Mouse (Mus musculus) limb, embryonic 15.5 days (tissue): ENCODE measurements around the gene Als2cr12. TPM values are rescaled to one million over a fixed set of nuclear protein-coding genes. Genes with fewer than 3 reads are reported as not detected.
"Not testable (repeated sequence)": the region's sequence is repeated elsewhere in the genome, so short reads cannot be mapped to it uniquely, and the experiment has no call there.

Source experiments
- ATAC-seq: fragments of 200-750 bp; cut with Nextera tagmentation; 2 replicates; pipeline ENCODE4 v1.8.0; 2017; ENCODE audit warnings: low read depth, moderate TSS enrichment; ENCODE audit not compliant: insufficient number of reproducible peaks, low FRiP score, low TSS enrichment
- H3K27ac ChIP-seq: fragments of 300-500 bp; sonication (generic); 2 replicates; pipeline ENCODE4 v1.5.1; 2015; ENCODE audit warnings: moderate library complexity, mild to moderate bottlenecking, inconsistent platforms
- H3K27me3 ChIP-seq: fragments of 300-500 bp; sonication (generic); 2 replicates; pipeline ENCODE4 v1.6.1; 2015; ENCODE audit warnings: inconsistent platforms
- H3K36me3 ChIP-seq: fragments of 300-500 bp; sonication (generic); 2 replicates; pipeline ENCODE4 v1.6.1; 2015; ENCODE audit warnings: inconsistent platforms
- H3K4me1 ChIP-seq: fragments of 300-500 bp; sonication (generic); 2 replicates; pipeline ENCODE4 v1.6.1; 2015; ENCODE audit warnings: inconsistent platforms
- H3K4me2 ChIP-seq: fragments of 300-500 bp; sonication (generic); 2 replicates; pipeline ENCODE4 v1.6.1; 2015; ENCODE audit warnings: mild to moderate bottlenecking, inconsistent platforms
- H3K4me3 ChIP-seq: fragments of 300-500 bp; sonication (generic); 2 replicates; pipeline ENCODE4 v1.5.1; 2015; ENCODE audit warnings: mild to moderate bottlenecking, inconsistent platforms
- H3K9ac ChIP-seq: fragments of 300-500 bp; sonication (generic); 2 replicates; pipeline ENCODE4 v1.6.1; 2015; ENCODE audit warnings: inconsistent platforms
- H3K9me3 ChIP-seq: fragments of 300-500 bp; sonication (generic); 2 replicates; pipeline ENCODE4 v1.6.1; 2016; ENCODE audit warnings: inconsistent platforms
- WGBS: fragments of 180-500 bp; shearing (Covaris S2); methylation state at CpG from one replicate; pipeline ENCODE4 v1.1.7; 2015; 5-methylcytosine and 5-hydroxymethylcytosine counted together
- polyA plus RNA-seq: library from polyadenylated mRNA; unstranded; fragments of >200 nt; fragmentation: Nextera tagmentation; extraction: Ambion mirVana; gene quantifications from 2 replicates; pipeline ENCODE4 v1.2.1, GENCODE M21; 2015

The Als2cr12 gene
- polyA plus RNA-seq, 1 experiment from 2014 or later: 0.10 TPM

DNA sequence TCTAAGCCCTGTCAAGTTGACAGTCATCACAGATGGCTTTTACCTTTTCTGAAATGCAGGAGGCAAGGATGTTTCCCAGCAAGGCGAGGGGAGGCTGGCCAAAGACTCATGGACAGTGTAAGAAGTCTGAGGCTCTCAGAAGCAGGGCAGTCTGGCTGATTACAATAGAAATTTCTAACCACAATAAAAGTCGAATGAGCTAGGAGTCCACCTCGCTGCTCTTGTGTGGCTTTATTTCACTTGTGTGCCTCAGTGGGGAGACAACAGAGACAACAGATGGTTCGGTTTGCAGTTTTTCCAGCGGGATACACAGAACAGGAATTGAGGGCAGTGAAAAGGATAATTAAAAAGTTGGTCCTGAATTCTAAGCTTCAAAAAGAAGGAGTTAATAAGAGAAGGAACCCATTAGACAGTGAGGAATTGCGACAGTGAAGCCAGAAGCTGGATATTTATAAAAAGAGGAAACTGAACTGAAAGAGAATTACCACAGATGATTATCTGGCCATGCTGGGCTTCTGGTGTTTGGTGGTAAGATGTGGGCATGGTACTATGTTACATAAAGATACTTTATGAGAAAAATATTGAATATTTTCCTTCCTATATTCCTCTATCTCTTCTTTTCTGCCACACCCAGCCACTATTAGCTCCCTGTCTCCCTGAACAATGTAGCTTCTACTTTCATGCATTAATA lies 77.7 kb downstream of the Als2cr12 start:
- H3K27ac ChIP-seq: no peak overlapping the region
- no peak overlapping the region for H3K9ac ChIP-seq
- H3K9me3 ChIP-seq: no peaks in the 10 kb centered on the region
- no peak overlapping the region for H3K4me2 ChIP-seq
- 73% methylated on average over 6 of the region's 6 CpGs for WGBS
- H3K36me3 ChIP-seq: no peaks in the 10 kb centered on the region
- no peak overlapping the region for H3K4me3 ChIP-seq
- H3K27me3 ChIP-seq: no peaks in the 10 kb centered on the region
- no peak for ATAC-seq
- H3K4me1 ChIP-seq: no peaks in the 10 kb centered on the region

DNA sequence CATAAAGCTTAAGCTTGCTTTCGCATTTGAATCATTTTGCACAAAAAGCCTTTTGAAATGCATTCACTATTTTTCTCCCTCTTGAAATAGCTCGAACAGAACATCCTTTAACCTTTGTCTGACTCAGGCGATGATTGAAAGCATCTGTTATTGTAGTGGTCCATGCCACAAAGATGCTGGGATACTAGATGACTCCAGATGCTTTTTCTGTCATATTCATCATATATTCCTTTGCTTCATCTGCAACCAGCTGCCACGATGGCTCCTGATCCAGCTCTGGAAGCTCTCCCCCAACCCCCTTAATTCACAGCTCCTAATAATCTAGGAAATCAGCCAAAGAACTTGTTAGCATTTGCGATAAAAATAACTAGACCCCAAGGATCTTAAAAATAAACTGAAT lies 78.7 kb downstream of the Als2cr12 start:
- H3K27ac ChIP-seq: no peak overlapping the region
- ATAC-seq: no peak
- H3K4me1 ChIP-seq: no peaks in the 10 kb centered on the region
- no peak overlapping the region for H3K4me2 ChIP-seq
- H3K9me3 ChIP-seq: no peaks in the 10 kb centered on the region
- H3K27me3 ChIP-seq: no peaks in the 10 kb centered on the region
- WGBS: 56% methylated on average over 5 of the region's 5 CpGs
- H3K36me3 ChIP-seq: no peaks in the 10 kb centered on the region
- no peak overlapping the region for H3K9ac ChIP-seq
- no peak overlapping the region for H3K4me3 ChIP-seq

DNA sequence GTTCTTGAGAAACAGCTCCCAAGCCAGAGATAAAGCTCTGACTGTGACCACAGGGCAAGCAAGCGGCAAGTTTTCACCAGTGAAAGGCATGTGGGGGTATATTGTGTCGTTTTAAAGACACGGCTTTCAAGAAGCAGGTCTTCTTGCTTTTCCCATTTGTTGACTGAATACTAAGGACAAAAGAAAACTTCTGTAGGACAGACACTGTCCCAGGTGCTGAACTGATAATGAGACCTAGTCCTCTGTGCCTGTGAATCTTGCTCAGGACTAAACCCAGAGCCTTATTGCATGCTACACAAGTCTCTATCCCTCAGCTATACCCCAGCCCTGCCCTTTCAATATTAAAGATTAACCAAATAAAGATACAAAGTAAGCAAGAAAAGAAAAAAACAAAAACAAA lies 79.6 kb downstream of the Als2cr12 start:
- Histone ChIP-seq H3K9me3 (no peaks in the 10 kb centered on the region), H3K27ac (no peak overlapping the region), H3K36me3 (no peaks in the 10 kb centered on the region), H3K27me3 (no peaks in the 10 kb centered on the region), H3K9ac (no peak overlapping the region), H3K4me2 (no peak overlapping the region), H3K4me3 (no peak overlapping the region), H3K4me1 (no peaks in the 10 kb centered on the region)
- no peak for ATAC-seq
- 71% methylated on average over 3 of the region's 3 CpGs for WGBS

DNA sequence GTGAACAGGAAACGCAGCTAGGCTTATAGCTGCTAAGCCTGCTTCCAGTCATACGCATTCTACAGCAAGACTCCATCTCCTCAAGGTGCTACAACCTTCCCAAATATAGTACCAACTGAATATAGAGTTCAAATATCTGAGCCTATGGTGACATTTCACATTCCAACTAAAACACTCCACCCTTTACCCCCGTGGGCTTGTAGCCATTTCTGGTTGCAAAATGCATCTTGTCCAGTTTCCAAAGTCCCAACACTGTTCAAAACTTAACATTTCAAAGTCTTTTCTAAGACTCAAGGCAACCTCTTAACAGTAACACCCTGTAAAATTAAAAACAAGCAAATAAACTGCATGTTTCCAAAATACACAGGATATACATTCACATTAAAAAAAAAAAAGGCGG lies 80.6 kb downstream of the Als2cr12 start:
- no peak overlapping the region for H3K27ac ChIP-seq
- no peaks in the 10 kb centered on the region for H3K9me3 ChIP-seq
- no peaks in the 10 kb centered on the region for H3K4me1 ChIP-seq
- H3K4me3 ChIP-seq: no peak overlapping the region
- WGBS: 80% methylated on average over 4 of the region's 4 CpGs
- H3K27me3 ChIP-seq: no peaks in the 10 kb centered on the region
- no peaks in the 10 kb centered on the region for H3K36me3 ChIP-seq
- no peak for ATAC-seq
- no peak overlapping the region for H3K4me2 ChIP-seq
- no peak overlapping the region for H3K9ac ChIP-seq

DNA sequence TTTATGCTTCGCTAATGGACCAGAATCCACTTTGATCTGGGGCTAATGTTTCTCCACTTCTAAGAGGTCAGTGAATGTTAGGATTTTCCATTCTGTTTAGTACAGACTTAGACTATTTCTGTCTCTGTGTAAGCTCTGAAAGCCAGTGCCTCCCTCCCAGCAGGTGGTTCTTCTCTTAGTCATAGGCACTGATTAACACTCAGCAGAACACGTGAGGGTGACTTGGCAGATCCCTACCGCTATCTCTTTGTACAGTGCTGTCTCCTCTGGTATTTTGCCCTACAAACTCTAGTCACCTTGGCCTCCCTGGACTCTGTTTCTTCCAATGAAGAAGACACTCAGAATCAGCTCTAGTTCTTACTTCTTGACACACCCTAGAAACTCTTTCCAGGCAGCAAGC lies 81.4 kb downstream of the Als2cr12 start:
- no peaks in the 10 kb centered on the region for H3K9me3 ChIP-seq
- no peak overlapping the region for H3K9ac ChIP-seq
- no peaks in the 10 kb centered on the region for H3K27me3 ChIP-seq
- H3K36me3 ChIP-seq: no peaks in the 10 kb centered on the region
- 71% methylated on average over 3 of the region's 3 CpGs for WGBS
- no peak for ATAC-seq
- no peaks in the 10 kb centered on the region for H3K4me1 ChIP-seq
- H3K27ac ChIP-seq: no peak overlapping the region
- no peak overlapping the region for H3K4me2 ChIP-seq
- H3K4me3 ChIP-seq: no peak overlapping the region

DNA sequence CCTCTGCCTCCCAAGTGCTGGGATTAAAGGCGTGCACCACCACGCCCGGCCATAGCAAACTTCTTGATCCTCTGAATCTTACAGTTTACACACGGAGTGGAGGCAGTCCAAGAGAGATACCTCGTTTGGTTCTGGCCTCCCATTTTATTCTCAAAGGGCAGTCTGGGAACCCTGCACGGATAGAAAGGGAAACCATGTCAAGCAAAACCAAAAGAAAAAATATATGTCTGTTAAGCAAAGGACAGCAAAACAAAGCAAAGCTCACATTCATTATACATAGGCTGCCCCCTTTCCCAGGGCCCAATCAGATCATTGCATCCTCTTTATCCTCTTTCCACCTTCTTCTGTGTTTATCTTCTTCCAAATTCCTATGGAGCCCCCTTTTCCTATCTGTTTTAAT lies 82.0 kb downstream of the Als2cr12 start:
- no peaks in the 10 kb centered on the region for H3K27me3 ChIP-seq
- H3K36me3 ChIP-seq: no peaks in the 10 kb centered on the region
- H3K4me2 ChIP-seq: no peak overlapping the region
- WGBS: 74% methylated on average over 6 of the region's 6 CpGs
- H3K4me1 ChIP-seq: no peaks in the 10 kb centered on the region
- no peak for ATAC-seq
- H3K9ac ChIP-seq: no peak overlapping the region
- no peaks in the 10 kb centered on the region for H3K9me3 ChIP-seq
- H3K4me3 ChIP-seq: no peak overlapping the region
- H3K27ac ChIP-seq: no peak overlapping the region

DNA sequence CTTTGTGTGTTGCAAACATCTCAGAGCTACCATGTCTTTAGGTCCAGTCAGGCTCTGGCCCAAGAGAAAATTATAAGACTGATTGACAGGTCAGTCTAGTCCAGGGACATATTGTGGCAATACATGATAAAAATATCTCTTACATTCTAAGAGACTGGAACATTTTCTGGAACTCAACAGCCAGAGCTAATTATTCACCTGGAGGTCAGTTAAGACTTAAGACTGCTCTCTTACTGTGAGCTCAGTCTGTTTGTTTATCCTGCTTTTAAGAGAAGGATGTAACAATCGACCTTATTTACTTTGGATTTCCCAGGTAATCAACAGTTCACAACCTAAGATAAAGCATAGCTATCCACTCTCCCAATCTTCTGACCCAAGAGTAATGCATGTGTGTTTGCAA lies 85.2 kb downstream of the Als2cr12 start:
- ATAC-seq: no peak
- Histone ChIP-seq H3K36me3 (no peaks in the 10 kb centered on the region), H3K27me3 (no peaks in the 10 kb centered on the region), H3K9ac (no peak overlapping the region), H3K4me3 (no peak overlapping the region), H3K4me2 (no peak overlapping the region), H3K9me3 (no peaks in the 10 kb centered on the region), H3K27ac (no peak overlapping the region), H3K4me1 (no peaks in the 10 kb centered on the region)
- 23% methylated on average over 1 of the region's 1 CpGs for WGBS

DNA sequence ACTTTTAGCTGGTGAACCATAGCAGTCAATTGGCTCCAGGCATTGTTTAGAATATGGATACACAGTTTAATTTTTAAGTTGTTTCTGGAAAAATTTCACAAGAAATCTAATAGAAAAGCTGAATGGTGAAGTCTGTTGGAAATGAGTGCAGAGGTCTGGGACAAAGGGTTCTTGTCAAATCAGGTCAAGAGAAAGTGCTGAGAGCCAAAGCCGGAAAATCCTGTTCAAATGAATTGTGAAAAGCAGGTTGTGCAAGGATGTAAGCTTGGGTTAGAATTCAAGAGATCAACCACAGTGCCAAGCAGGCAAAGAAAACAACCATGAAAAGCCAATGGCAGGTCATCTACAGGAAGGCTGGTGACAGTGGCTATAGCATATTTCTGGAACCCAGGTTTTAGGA lies 85.6 kb downstream of the Als2cr12 start:
- no peaks in the 10 kb centered on the region for H3K9me3 ChIP-seq
- H3K9ac ChIP-seq: no peak overlapping the region
- no peaks in the 10 kb centered on the region for H3K4me1 ChIP-seq
- H3K27me3 ChIP-seq: no peaks in the 10 kb centered on the region
- H3K36me3 ChIP-seq: no peaks in the 10 kb centered on the region
- no peak overlapping the region for H3K4me2 ChIP-seq
- no peak overlapping the region for H3K27ac ChIP-seq
- ATAC-seq: no peak
- 86% methylated on average over 1 of the region's 1 CpGs for WGBS
- H3K4me3 ChIP-seq: no peak overlapping the region

DNA sequence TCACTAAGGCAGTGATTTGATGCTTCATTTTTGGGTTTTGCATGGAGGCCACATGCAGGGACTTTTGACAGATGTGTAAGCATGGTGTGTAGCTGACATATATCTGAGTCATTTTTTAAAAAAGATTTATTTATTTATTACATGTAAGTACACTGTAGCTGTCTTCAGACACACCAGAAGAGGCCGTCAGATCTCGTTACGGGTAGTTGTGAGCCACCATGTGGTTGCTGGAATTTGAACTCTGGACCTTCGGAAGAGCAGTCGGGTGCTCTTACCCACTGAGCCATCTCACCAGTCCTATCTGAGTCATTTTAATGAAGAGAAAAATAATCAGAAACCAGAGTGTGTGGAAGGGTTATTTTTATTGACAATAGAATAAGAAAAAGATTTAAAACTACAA lies 86.2 kb downstream of the Als2cr12 start:
- H3K27ac ChIP-seq, H3K9me3 ChIP-seq, ATAC-seq, H3K4me2 ChIP-seq, H3K4me3 ChIP-seq, H3K4me1 ChIP-seq, H3K27me3 ChIP-seq, H3K9ac ChIP-seq, H3K36me3 ChIP-seq: not testable (repeated sequence)
- 86% methylated on average over 5 of the region's 5 CpGs for WGBS

DNA sequence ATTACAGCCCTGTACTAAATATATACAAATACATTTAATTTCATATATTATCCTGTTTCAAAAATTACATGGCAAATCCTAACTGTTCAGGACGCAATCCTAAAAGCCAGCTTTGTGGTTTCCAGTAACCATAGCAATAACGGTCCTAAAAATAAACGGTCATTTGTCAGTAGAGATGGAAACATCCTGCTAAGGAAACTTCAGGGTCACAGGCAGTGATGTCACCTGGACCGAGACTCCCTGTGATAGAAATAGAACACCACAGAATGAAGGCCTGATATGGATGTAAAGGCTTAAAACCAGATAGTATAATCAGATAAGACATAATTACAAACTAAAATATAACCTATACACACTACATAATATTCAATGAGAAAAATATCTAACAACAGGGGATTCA lies 92.1 kb downstream of the Als2cr12 start:
- 68% methylated on average over 4 of the region's 4 CpGs for WGBS
- no peaks in the 10 kb centered on the region for H3K4me1 ChIP-seq
- no peak overlapping the region for H3K4me3 ChIP-seq
- no peak for ATAC-seq
- H3K9me3 ChIP-seq: no peaks in the 10 kb centered on the region
- H3K27ac ChIP-seq: no peak overlapping the region
- H3K36me3 ChIP-seq: no peaks in the 10 kb centered on the region
- H3K9ac ChIP-seq: no peak overlapping the region
- no peaks in the 10 kb centered on the region for H3K27me3 ChIP-seq
- no peak overlapping the region for H3K4me2 ChIP-seq

DNA sequence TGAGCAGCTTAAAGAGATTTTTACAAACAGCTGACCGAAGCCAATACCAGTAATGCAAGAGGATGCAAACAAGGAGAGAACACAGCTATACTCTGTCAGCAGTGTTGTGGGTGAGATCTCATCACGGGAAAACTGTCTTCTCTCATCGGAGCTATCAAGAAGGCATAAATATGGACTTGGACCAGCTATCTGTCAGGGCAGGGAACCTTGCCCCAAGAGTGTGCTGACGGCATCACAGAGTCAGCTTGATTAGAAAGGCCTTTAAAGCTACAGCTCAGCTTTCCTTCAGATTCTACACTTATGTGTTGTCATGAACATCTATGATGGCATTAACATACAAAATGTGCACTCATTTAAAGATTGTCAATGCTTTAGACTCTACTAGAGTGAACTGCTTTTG lies 93.1 kb downstream of the Als2cr12 start:
- no peak for ATAC-seq
- Histone ChIP-seq H3K9me3 (no peaks in the 10 kb centered on the region), H3K9ac (no peak overlapping the region), H3K4me3 (no peak overlapping the region), H3K27ac (no peak overlapping the region), H3K4me2 (no peak overlapping the region), H3K27me3 (no peaks in the 10 kb centered on the region), H3K36me3 (no peaks in the 10 kb centered on the region), H3K4me1 (no peaks in the 10 kb centered on the region)
- WGBS: 82% methylated on average over 4 of the region's 4 CpGs
